Mouse (Mus musculus): ENCODE results near the gene Plekha3. TPM values are rescaled to one million over a fixed set of nuclear protein-coding genes. Genes with fewer than 3 reads are reported as not detected.

Plekha3 gene
- total and polyA plus RNA-seq, 3 experiments, result 12.8 to 21.3 (median 19.4) TPM

- WGBS, result 78% methylated on average over 13 of the region's 13 CpGs
These were observed 16.5 kb upstream of the Plekha3 start for GRCm38 (mm10) chr2:76658551-76658950.

DNA sequence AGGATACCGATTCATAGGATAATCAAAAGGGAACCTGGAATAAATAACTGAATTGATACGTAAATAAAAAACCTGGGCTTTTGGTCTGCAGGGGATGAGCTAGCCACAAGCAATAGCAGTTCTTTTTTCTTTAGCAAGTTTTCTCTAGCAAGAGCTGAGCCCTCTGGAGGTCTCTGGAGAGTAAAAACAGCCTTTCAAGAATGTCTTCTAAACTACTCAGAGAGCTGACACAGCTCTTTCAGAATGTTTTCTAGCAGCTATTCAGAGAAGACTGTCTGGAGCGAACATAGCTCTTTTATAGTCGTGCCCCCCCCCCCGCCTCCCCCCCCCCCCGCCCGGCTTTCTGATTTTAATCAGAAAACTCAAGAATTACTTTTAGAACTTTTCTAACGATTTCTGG lies 15.7 kb upstream of the Plekha3 start:
- Histone ChIP-seq H3K4me3 (no peak overlapping the region), H3K79me2 (replicated peaks; ENCODE audit: control insufficient read depth, insufficient read depth, low read length) (no peaks in the 10 kb centered on the region), H3K27me3 (ENCODE audit: control insufficient read depth, insufficient read depth, low read length) (no peaks in the 10 kb centered on the region), H3K4me1 (ENCODE audit: control insufficient read depth, insufficient read depth, low read length) (no peaks in the 10 kb centered on the region), H3K27ac (no peak overlapping the region), H3K36me3 (ENCODE audit: control insufficient read depth, insufficient read depth, low read length) (no peaks in the 10 kb centered on the region), H3K9ac (ENCODE audit: low read depth, low read length) (no peak overlapping the region)
- DNase-seq, result no peak
- intact Hi-C loops (cut with DNase I), result no loop called here
- 65% methylated on average over 5 of the region's 8 CpGs for WGBS
- no peak for TF ChIP-seq POLR2A (IDR thresholded peaks at IDR 0.05; ENCODE audit: insufficient read depth, low read depth, low read length)
- no peak for TF ChIP-seq CTCF (IDR thresholded peaks at IDR 0.05)
- no peak for TF ChIP-seq EP300 (IDR thresholded peaks at IDR 0.05; ENCODE audit: insufficient read depth, low read depth, low read length)

More at GRCm38 (mm10) chr2:76658551-76658950, 16.5 kb upstream of the Plekha3 start:
- no peak overlapping the region for H3K27ac ChIP-seq
- DNase-seq, result no peak
- no peak overlapping the region for H3K4me3 ChIP-seq
- no peaks in the 10 kb centered on the region for H3K36me3 ChIP-seq (ENCODE audit: control insufficient read depth, insufficient read depth, low read length)
- H3K4me1 ChIP-seq (ENCODE audit: control insufficient read depth, insufficient read depth, low read length), result no peaks in the 10 kb centered on the region
- H3K9ac ChIP-seq (ENCODE audit: low read depth, low read length), result no peak overlapping the region
- H3K79me2 ChIP-seq (replicated peaks; ENCODE audit: control insufficient read depth, insufficient read depth, low read length), result no peaks in the 10 kb centered on the region
- intact Hi-C loops (cut with DNase I), result no loop called here
- H3K27me3 ChIP-seq (ENCODE audit: control insufficient read depth, insufficient read depth, low read length), result no peaks in the 10 kb centered on the region
- TF ChIP-seq CTCF (IDR thresholded peaks at IDR 0.05), result no peak
- TF ChIP-seq POLR2A (IDR thresholded peaks at IDR 0.05; ENCODE audit: insufficient read depth, low read depth, low read length), result no peak
- TF ChIP-seq EP300 (IDR thresholded peaks at IDR 0.05; ENCODE audit: insufficient read depth, low read depth, low read length), result no peak

- Histone ChIP-seq H3K36me3 (ENCODE audit: control insufficient read depth, insufficient read depth, low read length) (no peaks in the 10 kb centered on the region; the same call in 1 of the 2 replicates), H3K9ac (ENCODE audit: low read depth, low read length) (no peak overlapping the region), H3K4me3 (no peak overlapping the region), H3K79me2 (replicated peaks; ENCODE audit: control insufficient read depth, insufficient read depth, low read length) (no peaks in the 10 kb centered on the region), H3K27ac (no peak overlapping the region), H3K4me1 (ENCODE audit: control insufficient read depth, insufficient read depth, low read length) (no peaks in the 10 kb centered on the region; the same call in 1 of the 2 replicates), H3K27me3 (ENCODE audit: control insufficient read depth, insufficient read depth, low read length) (no peaks in the 10 kb centered on the region)
- 96% methylated on average over 7 of the region's 7 CpGs for WGBS
- intact Hi-C loops (cut with DNase I), result no loop called here
- no peak for DNase-seq
- no peak for TF ChIP-seq EP300 (IDR thresholded peaks at IDR 0.05; ENCODE audit: insufficient read depth, low read depth, low read length)
These were observed 9.6 kb upstream of the Plekha3 start for GRCm38 (mm10) chr2:76665531-76665930.

- H3K9ac ChIP-seq (ENCODE audit: low read depth, low read length), result no peak overlapping the region
- H3K36me3 ChIP-seq (ENCODE audit: control insufficient read depth, insufficient read depth, low read length), result peaks cover 2% of the 10 kb centered on the region; the same call in 1 of the 2 replicates
- DNase-seq, result no peak
- H3K79me2 ChIP-seq (replicated peaks; ENCODE audit: control insufficient read depth, insufficient read depth, low read length), result no peaks in the 10 kb centered on the region
- H3K4me3 ChIP-seq, result no peak overlapping the region
- 39% methylated on average over 5 of the region's 5 CpGs for WGBS
- TF ChIP-seq CTCF (IDR thresholded peaks at IDR 0.05) (no peak), POLR2A (IDR thresholded peaks at IDR 0.05; ENCODE audit: insufficient read depth, low read depth, low read length) (no peak), EP300 (IDR thresholded peaks at IDR 0.05; ENCODE audit: insufficient read depth, low read depth, low read length) (no peak)
- no peak overlapping the region for H3K27ac ChIP-seq
- intact Hi-C loops (cut with DNase I), result no loop called here
- no peaks in the 10 kb centered on the region for H3K27me3 ChIP-seq (ENCODE audit: control insufficient read depth, insufficient read depth, low read length)
- H3K4me1 ChIP-seq (ENCODE audit: control insufficient read depth, insufficient read depth, low read length), result no peaks in the 10 kb centered on the region; the same call in 1 of the 2 replicates
These were observed 7.9 kb upstream of the Plekha3 start for GRCm38 (mm10) chr2:76667200-76667599.

DNA sequence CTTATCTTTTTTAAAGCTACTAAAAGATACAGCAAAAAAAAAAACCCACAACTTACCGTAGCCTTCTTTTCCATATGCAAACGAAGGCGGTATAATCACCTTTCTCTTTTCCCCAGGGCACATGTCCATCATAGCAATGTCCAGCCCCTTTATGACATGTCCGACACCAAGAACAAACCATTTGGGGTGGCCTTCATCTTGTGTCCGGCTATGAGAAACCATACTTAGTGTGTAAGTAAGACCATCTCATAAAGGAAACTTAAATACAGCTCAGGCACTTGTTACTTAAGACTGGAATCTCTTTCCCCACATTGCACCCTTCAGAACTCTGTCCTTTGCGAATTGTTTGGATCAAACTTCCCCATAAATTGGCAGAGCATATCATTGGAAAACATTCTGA lies 3.4 kb upstream of the Plekha3 start:
- intact Hi-C loops (cut with DNase I), result loop anchor here (10.0 kb wide), 1 partner anchor 193 kb away; no protein-coding TSS in a partner anchor
- peak overlapping the region; percentile 75; the same call in 1 of the 2 replicates for H3K27ac ChIP-seq

DNA sequence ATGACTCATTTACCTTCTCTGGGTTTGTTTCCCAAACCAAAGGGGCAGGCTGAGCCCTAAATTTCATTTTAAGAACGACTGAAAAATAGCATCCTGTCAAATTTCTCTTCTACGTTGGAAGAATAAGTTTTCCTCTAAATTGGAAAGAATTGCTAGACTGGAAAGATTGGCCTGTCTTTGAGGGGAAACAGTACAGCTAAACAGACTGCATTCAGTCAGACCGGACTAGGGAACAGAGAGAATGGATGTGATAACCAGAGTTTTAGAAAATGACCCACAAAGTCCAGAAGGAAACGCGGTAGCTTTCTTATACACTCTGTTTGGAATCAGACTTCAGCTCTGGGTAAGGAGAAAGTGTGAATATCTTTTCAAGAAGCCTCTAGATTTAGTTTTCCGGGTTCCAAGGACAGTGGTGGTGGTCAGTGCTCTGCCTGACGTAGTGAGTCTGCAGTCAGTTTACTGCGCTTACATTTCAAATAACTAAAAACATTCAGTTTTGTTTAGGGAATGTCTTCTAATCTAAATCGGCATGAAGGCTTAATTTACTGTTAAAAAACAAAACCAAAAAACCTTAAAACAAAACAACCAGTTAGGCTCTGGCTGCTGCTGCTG lies 2.8 kb upstream of the Plekha3 start:
- no peak for DNase-seq
- no peaks in the 10 kb centered on the region for H3K27me3 ChIP-seq (ENCODE audit: control insufficient read depth, insufficient read depth, low read length)
- TF ChIP-seq EP300 (IDR thresholded peaks at IDR 0.05; ENCODE audit: insufficient read depth, low read depth, low read length) (no peak), CTCF (IDR thresholded peaks at IDR 0.05) (no peak), POLR2A (IDR thresholded peaks at IDR 0.05; ENCODE audit: insufficient read depth, low read depth, low read length) (no peak)
- WGBS, result 13% methylated on average over 9 of the region's 9 CpGs
- peak overlapping the region; percentile 81 for H3K9ac ChIP-seq (ENCODE audit: low read depth, low read length)
- peak overlapping the region; percentile 50 for H3K4me3 ChIP-seq
- H3K27ac ChIP-seq, result peak overlapping the region; percentile 75
- H3K4me1 ChIP-seq (ENCODE audit: control insufficient read depth, insufficient read depth, low read length), result peaks cover 5% of the 10 kb centered on the region
- H3K79me2 ChIP-seq (replicated peaks; ENCODE audit: control insufficient read depth, insufficient read depth, low read length), result no peaks in the 10 kb centered on the region
- peaks cover 5% of the 10 kb centered on the region; the same call in 1 of the 2 replicates for H3K36me3 ChIP-seq (ENCODE audit: control insufficient read depth, insufficient read depth, low read length)
- intact Hi-C loops (cut with DNase I), result loop anchor here (10.0 kb wide), 1 partner anchor 193 kb away; no protein-coding TSS in a partner anchor

More for the DNA sequence above, 3.4 kb upstream of the Plekha3 start:
- Histone ChIP-seq H3K9ac (ENCODE audit: low read depth, low read length) (no peak overlapping the region), H3K27me3 (ENCODE audit: control insufficient read depth, insufficient read depth, low read length) (no peaks in the 10 kb centered on the region), H3K4me3 (no peak overlapping the region), H3K36me3 (ENCODE audit: control insufficient read depth, insufficient read depth, low read length) (peaks cover 4% of the 10 kb centered on the region; the same call in 1 of the 2 replicates), H3K79me2 (replicated peaks; ENCODE audit: control insufficient read depth, insufficient read depth, low read length) (no peaks in the 10 kb centered on the region), H3K4me1 (ENCODE audit: control insufficient read depth, insufficient read depth, low read length) (peaks cover 5% of the 10 kb centered on the region)
- WGBS, result 76% methylated on average over 6 of the region's 6 CpGs
- no peak for DNase-seq
- no peak for TF ChIP-seq POLR2A (IDR thresholded peaks at IDR 0.05; ENCODE audit: insufficient read depth, low read depth, low read length)
- no peak for TF ChIP-seq EP300 (IDR thresholded peaks at IDR 0.05; ENCODE audit: insufficient read depth, low read depth, low read length)
- TF ChIP-seq CTCF (IDR thresholded peaks at IDR 0.05), result no peak
